Mouse (Mus musculus): ENCODE data around the gene Bcl2l1.

DNA sequence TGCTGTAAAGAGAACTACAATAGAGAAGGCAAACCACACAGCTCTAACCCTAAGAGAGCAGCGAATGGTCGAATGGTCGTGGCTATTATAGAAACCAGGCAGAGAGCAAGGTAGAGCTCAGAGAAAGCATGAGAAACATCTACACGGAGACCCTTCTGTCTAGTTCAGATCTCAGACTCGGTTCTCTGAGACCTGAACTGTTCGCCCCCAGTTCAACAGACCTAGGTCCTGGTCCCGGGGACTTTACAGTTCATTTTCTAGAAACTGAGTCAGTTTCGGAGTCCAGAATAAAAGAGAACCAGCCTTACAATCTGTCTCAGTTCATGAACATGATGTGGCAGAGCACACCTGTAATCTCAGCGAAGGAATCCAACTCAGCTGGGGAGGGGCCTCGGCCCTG is 97.0 kb downstream of the Bcl2l1 start:
- no peak for TF ChIP-seq CTCF (IDR thresholded peaks at IDR 0.05; ENCODE audit: extremely low read depth, insufficient read depth, low read length)
- no peak for TF ChIP-seq POLR2A (IDR thresholded peaks at IDR 0.05; ENCODE audit: extremely low read depth, insufficient read depth, low read length)
